8 mouse cellular contexts compared by ENCODE assay signal in genomic region chr1:120795245-120795644, GRCm38 (mm10).
DNase-seq lines count a peak whose midpoint lies in the region; ATAC-seq and TF ChIP-seq lines count a peak whose summit lies in the region.
"Had no signal": no experiment of that assay in that cellular context is flagged by ENCODE, and none has a peak within 500 bp of the region (broad histone marks: within the 10 kb centered on the region; RNA-seq: fewer than 3 reads in every experiment).

No protein-coding gene starts in this region.

- intact Hi-C loops in gastrocnemius, adult 2 months (cut with DNase I), result no loop called here

- no peak for ATAC-seq in hindbrain, embryonic 12.5 days (ENCODE audit: low FRiP score)
- ATAC-seq in stomach, postnatal 0 days (ENCODE audit: low FRiP score, low TSS enrichment), result no peak
- no peak for ATAC-seq in megakaryocyte progenitor cell, adult 5-6 weeks (replicated peaks; ENCODE audit: poor library complexity)

- TF ChIP-seq CTCF in gastrocnemius, adult 2 months (IDR thresholded peaks at IDR 0.05), result peak; percentile 46
- no peak for TF ChIP-seq CTCF in stomach, postnatal 0 days (IDR thresholded peaks at IDR 0.05; ENCODE audit: low read depth)

- H3K9ac ChIP-seq in hindbrain, embryonic 12.5 days, result no peak overlapping the region
- H3K9ac ChIP-seq in stomach, postnatal 0 days (ENCODE audit: low read length), result no peak overlapping the region
- H3K9ac ChIP-seq: liver, embryonic 14.5 days had no signal

- no peaks in the 10 kb centered on the region for H3K27me3 ChIP-seq in hindbrain, embryonic 10.5 days (ENCODE audit: insufficient read depth, poor library complexity, severe bottlenecking)
- H3K27me3 ChIP-seq in hindbrain, embryonic 12.5 days, result no peaks in the 10 kb centered on the region
- H3K27me3 ChIP-seq in stomach, postnatal 0 days (ENCODE audit: control insufficient read depth, insufficient read depth, low read length), result no peaks in the 10 kb centered on the region

- no peaks in the 10 kb centered on the region for H3K36me3 ChIP-seq in hindbrain, embryonic 10.5 days
- no peaks in the 10 kb centered on the region for H3K36me3 ChIP-seq in hindbrain, embryonic 12.5 days
- no peaks in the 10 kb centered on the region for H3K36me3 ChIP-seq in stomach, postnatal 0 days (ENCODE audit: control insufficient read depth, insufficient read depth, low read length)

- no peak for TF ChIP-seq EP300 in stomach, postnatal 0 days (optimal IDR thresholded peaks at IDR 0.05)

- H3K9me3 ChIP-seq in hindbrain, embryonic 10.5 days, result no peaks in the 10 kb centered on the region
- no peaks in the 10 kb centered on the region for H3K9me3 ChIP-seq in hindbrain, embryonic 12.5 days (replicated peaks)
- H3K9me3 ChIP-seq in stomach, postnatal 0 days (ENCODE audit: control insufficient read depth, low read length), result no peaks in the 10 kb centered on the region

- H3K4me2 ChIP-seq in hindbrain, embryonic 12.5 days (replicated peaks), result no peak overlapping the region
- no peak overlapping the region for H3K4me2 ChIP-seq in stomach, postnatal 0 days (replicated peaks; ENCODE audit: low read depth)

- peak; percentile 29 for DNase-seq in hindbrain, embryonic 10.5 days (ENCODE audit: low spot score)
- DNase-seq in cerebellum, postnatal 36 days, result peak; percentile 24 to 26
- peak; percentile 53 for DNase-seq in gastrocnemius, adult 2 months
- DNase-seq in lung, postnatal 14 days, result peak; percentile 20
- DNase-seq in stomach, postnatal 0 days (ENCODE audit: low spot score), result no peak

- H3K4me3 ChIP-seq in hindbrain, embryonic 10.5 days, result no peak overlapping the region
- H3K4me3 ChIP-seq in hindbrain, embryonic 12.5 days, result no peak overlapping the region
- peak overlapping the region; percentile 44 for H3K4me3 ChIP-seq in gastrocnemius, adult 2 months
- no peak overlapping the region for H3K4me3 ChIP-seq in stomach, postnatal 0 days (ENCODE audit: low read depth, low read length)

- WGBS in hindbrain, embryonic 10.5 days, result 71% methylated on average over 14 of the region's 14 CpGs
- WGBS in hindbrain, embryonic 12.5 days, result 62% methylated on average over 14 of the region's 14 CpGs
- 74% methylated on average over 14 of the region's 14 CpGs for WGBS in stomach, postnatal 0 days

- H3K27ac ChIP-seq in hindbrain, embryonic 10.5 days, result no peak overlapping the region
- H3K27ac ChIP-seq in hindbrain, embryonic 12.5 days, result no peak overlapping the region
- H3K27ac ChIP-seq in gastrocnemius, adult 2 months, result peak overlapping the region; percentile 24
- no peak overlapping the region for H3K27ac ChIP-seq in stomach, postnatal 0 days (replicated peaks)
- H3K27ac ChIP-seq: liver, embryonic 14.5 days had no signal

- no peaks in the 10 kb centered on the region for H3K4me1 ChIP-seq in hindbrain, embryonic 10.5 days (replicated peaks)
- H3K4me1 ChIP-seq in hindbrain, embryonic 12.5 days, result no peaks in the 10 kb centered on the region
- no peaks in the 10 kb centered on the region for H3K4me1 ChIP-seq in stomach, postnatal 0 days (replicated peaks; ENCODE audit: control insufficient read depth, insufficient read depth)
